Mouse (Mus musculus): Measurements from ENCODE around the gene Tas1r2. TPM values are rescaled to one million over a fixed set of nuclear protein-coding genes. Genes with fewer than 3 reads are reported as not detected.

The Tas1r2 gene
- total RNA-seq, 2 experiments from 2014 or later: not detected

- no peak for TF ChIP-seq CTCF (IDR thresholded peaks at IDR 0.05)
- intact Hi-C loops (cut with DNase I): no loop called here
- Histone ChIP-seq H3K27ac (no peak overlapping the region), H3K4me3 (no peak overlapping the region)
- no peak for DNase-seq (ENCODE audit: extremely low spot score in 1 of 2, low spot score in 2 of 2)
Observed at GRCm38 (mm10) chr4:139718978-139719377, 65.6 kb downstream of the Tas1r2 start.

Small RNA genes within 50 kb of the gene (microRNA-seq; reads per million reads assigned to microRNA genes)
- 1.9 reads per million in 2 experiments for gene Mir7020

Other genes starting within 250 kb of the Tas1r2 start
- gene Iffo2, start 123.0 kb upstream of the Tas1r2 start, total RNA-seq (2021): 10 to 100 TPM; 18.8 to 20.0 TPM
- not detected for gene Gm21969, start 50.4 kb upstream of the Tas1r2 start, total RNA-seq (2021)
- 10 to 100 TPM; 16.9 to 17.0 TPM for gene Aldh4a1, start 30.7 kb upstream of the Tas1r2 start, total RNA-seq (2021)
- gene Pax7, start 180.0 kb downstream of the Tas1r2 start, total RNA-seq (2021): not detected